Mouse (Mus musculus) cerebellum, postnatal 4 days (tissue): ENCODE results near the gene Ank3.

Source experiments
- DNase-seq, 2 experiments: peaks; one replicate each; pipeline ENCODE4 v3.0.0; 2022; ENCODE audit warnings: low spot score in 2 of 2, mixed read lengths in 1 of 2

Ank3 gene

DNA sequence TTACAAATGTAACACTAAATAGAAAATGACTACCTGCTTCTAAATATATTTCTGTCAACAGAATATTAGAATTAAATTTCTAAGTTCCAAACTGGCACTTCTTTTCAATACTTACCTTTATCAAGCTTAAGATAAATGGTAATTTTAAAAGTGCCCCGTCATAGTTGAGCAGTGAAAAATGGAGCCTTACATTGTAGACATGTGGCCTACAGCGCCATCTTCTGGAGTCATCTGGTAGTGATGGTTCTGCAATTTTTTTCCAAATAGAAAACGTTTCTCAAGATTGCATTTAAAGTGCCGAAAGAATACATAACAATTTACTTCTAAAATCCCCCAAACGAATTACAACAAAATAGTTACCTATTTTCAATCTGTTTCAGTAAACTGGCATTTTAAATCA, 566.0 kb downstream of the Ank3 start:
- DNase-seq, result peak in 1 of 2 experiments; percentile 52

- DNase-seq, result no peak
Observed at GRCm38 (mm10) chr10:69965085-69965484, 566.5 kb downstream of the Ank3 start.

DNA sequence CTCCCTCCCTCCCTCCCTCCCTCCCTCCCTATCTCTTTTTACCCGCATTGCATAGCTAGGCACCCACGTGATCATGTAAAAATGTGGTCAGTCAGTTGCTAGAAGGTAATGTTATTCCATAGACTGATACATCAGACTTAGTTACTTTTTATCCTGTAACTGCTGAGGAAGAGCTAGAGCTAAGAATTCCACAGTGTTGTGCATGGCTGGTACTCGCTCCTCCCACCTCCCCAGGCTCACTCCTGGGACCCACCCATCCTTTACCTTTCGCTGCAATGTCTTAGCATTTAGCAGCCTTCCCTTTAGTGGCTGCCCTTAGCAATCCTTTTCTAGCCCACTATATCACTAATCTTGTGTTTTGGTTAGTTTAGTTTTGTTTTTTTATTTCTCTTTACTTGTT, 569.4 kb downstream of the Ank3 start:
- no peak for DNase-seq

GRCm38 (mm10) chr10:69979636-69980035, 581.1 kb downstream of the Ank3 start:
- DNase-seq, result no peak

GRCm38 (mm10) chr10:69981386-69982097, 583.0 kb downstream of the Ank3 start:
- DNase-seq, result no peak

GRCm38 (mm10) chr10:69982701-69983100, 584.1 kb downstream of the Ank3 start:
- no peak for DNase-seq

DNA sequence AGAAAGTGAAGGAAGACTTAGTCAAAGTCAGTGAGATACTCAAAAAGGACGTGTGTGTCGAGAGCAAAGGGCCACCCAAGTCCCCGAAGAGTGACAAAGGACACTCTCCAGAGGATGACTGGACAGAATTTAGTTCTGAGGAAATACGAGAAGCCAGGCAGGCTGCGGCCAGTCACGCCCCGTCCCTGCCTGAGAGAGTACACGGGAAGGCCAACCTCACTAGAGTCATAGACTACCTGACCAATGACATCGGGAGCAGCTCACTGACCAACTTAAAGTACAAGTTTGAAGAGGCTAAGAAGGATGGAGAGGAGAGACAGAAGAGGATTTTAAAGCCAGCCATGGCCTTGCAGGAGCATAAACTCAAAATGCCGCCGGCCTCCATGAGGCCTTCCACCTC, 588.9 kb downstream of the Ank3 start:
- no peak for DNase-seq

- DNase-seq, result no peak
Observed at GRCm38 (mm10) chr10:69997082-69997481, 598.5 kb downstream of the Ank3 start.

DNA sequence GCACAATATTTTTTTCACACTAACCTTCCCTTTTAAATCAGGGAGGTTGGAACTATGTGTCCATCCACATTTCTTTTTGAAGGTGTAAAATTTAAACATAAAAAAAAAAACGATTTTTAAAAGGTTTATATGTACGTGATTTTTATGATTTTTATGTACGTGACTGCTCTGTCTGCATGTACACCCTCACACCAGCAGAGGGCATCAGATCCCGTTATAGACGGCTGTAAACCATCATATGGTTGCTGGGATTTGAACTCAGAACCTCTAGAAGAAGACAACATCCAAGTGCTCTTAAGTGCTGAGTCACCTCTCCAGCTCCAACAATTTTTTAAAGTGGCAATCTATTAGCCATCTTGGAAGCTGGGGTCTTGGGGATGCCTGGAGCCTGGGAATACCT, 605.5 kb downstream of the Ank3 start:
- no peak for DNase-seq

GRCm38 (mm10) chr10:70004831-70005230, 606.3 kb downstream of the Ank3 start:
- DNase-seq, result no peak

DNA sequence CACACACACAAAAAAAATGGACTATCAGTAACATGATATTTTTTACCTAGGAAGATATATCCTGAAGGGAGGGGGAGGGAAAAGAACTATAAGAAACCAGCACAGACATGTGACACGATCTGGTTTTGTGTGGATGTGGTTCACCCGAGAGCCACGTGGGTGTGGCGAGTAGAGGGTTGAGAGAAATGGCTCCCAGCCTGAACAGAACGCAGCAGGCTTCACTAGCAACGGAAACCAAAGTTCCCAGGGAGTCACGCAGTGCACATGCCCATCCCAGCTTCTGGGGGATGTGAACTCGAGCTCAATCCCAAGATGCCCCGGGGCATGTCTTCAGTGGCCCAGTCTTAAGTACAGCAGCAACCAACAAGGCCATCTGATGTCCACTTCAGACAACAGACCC, 607.8 kb downstream of the Ank3 start:
- DNase-seq, result no peak

- DNase-seq, result no peak
Observed at GRCm38 (mm10) chr10:70011738-70012137, 613.2 kb downstream of the Ank3 start.

GRCm38 (mm10) chr10:70013931-70014330, 615.4 kb downstream of the Ank3 start:
- no peak for DNase-seq

DNA sequence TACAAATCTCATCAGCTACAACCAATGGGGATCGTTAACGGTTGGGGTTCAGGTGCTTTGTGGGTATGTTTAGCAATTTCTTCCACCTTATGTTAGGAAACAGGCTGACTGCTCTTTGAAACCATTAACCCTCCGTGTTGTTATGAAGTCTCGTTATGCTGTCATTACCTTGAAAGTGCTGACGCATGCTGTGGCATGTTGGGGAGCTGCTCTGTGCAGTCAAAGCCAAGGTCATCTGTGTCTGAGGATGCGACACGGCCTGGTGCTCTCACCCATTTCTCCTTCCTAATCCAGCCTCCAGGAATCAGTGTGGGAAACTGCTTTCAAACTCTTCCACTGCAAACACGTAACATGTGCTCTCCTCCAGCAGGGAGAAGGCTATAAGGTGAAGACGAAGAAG, 616.6 kb downstream of the Ank3 start:
- no peak for DNase-seq

GRCm38 (mm10) chr10:70018691-70019090, 620.1 kb downstream of the Ank3 start:
- no peak for DNase-seq

GRCm38 (mm10) chr10:70021667-70022066, 623.1 kb downstream of the Ank3 start:
- DNase-seq, result peak in 1 of 2 experiments; percentile 32

DNA sequence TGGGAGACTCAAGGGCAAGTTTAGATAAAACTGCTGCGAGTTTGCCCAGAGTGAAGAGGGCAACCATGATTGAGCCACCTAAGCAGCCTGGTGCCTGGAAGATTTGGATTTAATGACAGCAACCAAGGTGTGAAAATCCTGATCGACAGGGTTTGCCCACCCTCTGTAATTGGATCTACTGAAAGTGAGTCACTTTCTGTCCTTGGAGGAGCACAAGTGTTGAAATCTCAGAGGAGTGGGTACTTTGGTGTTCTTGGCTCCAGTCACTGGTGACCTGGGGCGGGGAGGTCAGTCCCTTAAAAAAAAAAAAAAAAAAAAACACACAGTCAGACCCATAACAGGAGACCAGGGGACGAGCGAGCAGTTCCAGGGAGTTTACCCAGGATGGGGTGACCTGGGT, 624.0 kb downstream of the Ank3 start:
- no peak for DNase-seq

GRCm38 (mm10) chr10:70023861-70024260, 625.3 kb downstream of the Ank3 start:
- DNase-seq, result no peak

GRCm38 (mm10) chr10:70031942-70032341, 633.4 kb downstream of the Ank3 start:
- DNase-seq, result no peak

DNA sequence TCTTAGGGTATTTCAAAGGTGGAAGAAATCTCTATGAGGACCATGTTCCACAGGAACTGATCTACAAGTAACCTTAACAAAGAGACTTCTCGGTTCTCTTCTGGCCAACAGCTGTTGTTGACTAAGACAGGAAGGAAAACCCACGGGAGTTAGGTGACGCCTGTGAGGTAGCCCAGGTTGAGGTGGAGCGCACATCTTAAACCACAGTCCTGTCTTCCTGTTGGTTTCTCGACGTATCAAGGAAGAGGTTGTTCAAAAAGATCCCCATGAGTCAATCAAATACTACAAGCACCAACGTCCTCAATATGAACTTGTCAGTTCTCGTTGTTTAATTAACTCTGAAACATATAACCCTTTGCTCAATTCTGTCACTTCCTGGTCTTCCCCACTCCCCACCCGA, 634.4 kb downstream of the Ank3 start:
- DNase-seq, result no peak

GRCm38 (mm10) chr10:70033856-70034255, 635.3 kb downstream of the Ank3 start:
- no peak for DNase-seq

GRCm38 (mm10) chr10:70039871-70040291, 641.3 kb downstream of the Ank3 start:
- DNase-seq, result no peak

GRCm38 (mm10) chr10:70041562-70041961, 643.0 kb downstream of the Ank3 start:
- no peak for DNase-seq

GRCm38 (mm10) chr10:70045722-70046121, 647.1 kb downstream of the Ank3 start:
- DNase-seq, result no peak
